Mouse (Mus musculus) heart, embryonic 13.5 days (tissue): ENCODE results near the gene I0C0044D17Rik. TPM values are rescaled to one million over a fixed set of nuclear protein-coding genes. Genes with fewer than 3 reads are reported as not detected.
"Not testable (repeated sequence)": the region's sequence is repeated elsewhere in the genome, so short reads cannot be mapped to it uniquely, and the experiment has no call there.

Experiments used
- ATAC-seq: fragments of 200-750 bp; cut with Nextera tagmentation; 2 replicates; pipeline ENCODE4 v1.8.0; 2017; ENCODE audit warnings: moderate TSS enrichment; ENCODE audit not compliant: insufficient number of reproducible peaks, low FRiP score, low TSS enrichment; ENCODE audit errors: extremely low read depth
- H3K27ac ChIP-seq: fragments of 300-500 bp; sonication (generic); replicated peaks from 2 replicates; pipeline ENCODE4 v1.5.1; 2015; ENCODE audit warnings: moderate library complexity, mild to moderate bottlenecking, inconsistent platforms
- H3K27me3 ChIP-seq: fragments of 300-500 bp; sonication (generic); replicated peaks from 2 replicates; pipeline ENCODE4 v1.6.1; 2015; ENCODE audit warnings: mild to moderate bottlenecking, inconsistent platforms
- H3K36me3 ChIP-seq: fragments of 300-500 bp; sonication (generic); 2 replicates; pipeline ENCODE4 v1.6.1; 2015; ENCODE audit warnings: mild to moderate bottlenecking, inconsistent platforms
- H3K4me1 ChIP-seq: fragments of 300-500 bp; sonication (generic); 2 replicates; pipeline ENCODE4 v1.6.1; 2015; ENCODE audit warnings: inconsistent platforms
- H3K4me2 ChIP-seq: fragments of 300-500 bp; sonication (generic); 2 replicates; pipeline ENCODE4 v1.6.1; 2015; ENCODE audit warnings: inconsistent platforms, mild to moderate bottlenecking, moderate library complexity
- H3K4me3 ChIP-seq: fragments of 300-500 bp; sonication (generic); 2 replicates; pipeline ENCODE4 v1.5.1; 2015; ENCODE audit warnings: moderate library complexity, mild to moderate bottlenecking, inconsistent platforms
- H3K9ac ChIP-seq: fragments of 300-500 bp; sonication (generic); 2 replicates; pipeline ENCODE4 v1.6.1; 2015; ENCODE audit warnings: inconsistent platforms, mild to moderate bottlenecking, moderate library complexity
- H3K9me3 ChIP-seq: fragments of 300-500 bp; sonication (generic); 2 replicates; pipeline ENCODE4 v1.6.1; 2016; ENCODE audit warnings: inconsistent platforms
- WGBS: fragments of 180-500 bp; shearing (Covaris S2); methylation state at CpG from one replicate; pipeline ENCODE4 v1.1.7; 2015; ENCODE audit warnings: mixed read lengths; 5-methylcytosine and 5-hydroxymethylcytosine counted together
- polyA plus RNA-seq: library from polyadenylated mRNA; unstranded; fragments of >200 nt; fragmentation: Nextera tagmentation; extraction: Ambion mirVana; gene quantifications from 2 replicates; pipeline ENCODE4 v1.2.1, GENCODE M21; 2015

I0C0044D17Rik gene
- not detected in 2 replicates for polyA plus RNA-seq

- not testable (repeated sequence) for H3K4me1 ChIP-seq, ATAC-seq, H3K4me3 ChIP-seq, H3K9ac ChIP-seq, H3K9me3 ChIP-seq, H3K27ac ChIP-seq, H3K36me3 ChIP-seq, H3K4me2 ChIP-seq
- 82% methylated on average over 1 of the region's 1 CpGs for WGBS
- peaks cover 14% of the 10 kb centered on the region for H3K27me3 ChIP-seq
Observed at GRCm38 (mm10) chr4:98823740-98824139, at the start of gene I0C0044D17Rik. I0C0044D17Rik (minus strand) TSS chr4:98823840.

GRCm38 (mm10) chr4:98865386-98866237, 42.0 kb upstream of the I0C0044D17Rik start:
- no peaks in the 10 kb centered on the region for H3K36me3 ChIP-seq
- H3K9ac ChIP-seq, result no peak overlapping the region
- WGBS, result 82% methylated on average over 14 of the region's 14 CpGs
- peaks cover 9% of the 10 kb centered on the region; the same call in 1 of the 2 replicates for H3K9me3 ChIP-seq
- no peak overlapping the region for H3K4me3 ChIP-seq
- no peak for ATAC-seq
- no peaks in the 10 kb centered on the region for H3K27me3 ChIP-seq
- no peak overlapping the region for H3K27ac ChIP-seq
- no peaks in the 10 kb centered on the region for H3K4me1 ChIP-seq
- no peak overlapping the region for H3K4me2 ChIP-seq

GRCm38 (mm10) chr4:98864546-98864945, 40.9 kb upstream of the I0C0044D17Rik start:
- no peak overlapping the region for H3K4me3 ChIP-seq
- no peak for ATAC-seq
- H3K9ac ChIP-seq, result no peak overlapping the region
- H3K4me2 ChIP-seq, result no peak overlapping the region
- no peaks in the 10 kb centered on the region for H3K36me3 ChIP-seq
- no peaks in the 10 kb centered on the region for H3K4me1 ChIP-seq
- peaks cover 16% of the 10 kb centered on the region for H3K9me3 ChIP-seq
- 76% methylated on average over 3 of the region's 3 CpGs for WGBS
- H3K27ac ChIP-seq, result no peak overlapping the region
- H3K27me3 ChIP-seq, result no peaks in the 10 kb centered on the region

GRCm38 (mm10) chr4:98864094-98864493, 40.5 kb upstream of the I0C0044D17Rik start:
- no peak for ATAC-seq
- Histone ChIP-seq H3K9me3 (peaks cover 18% of the 10 kb centered on the region), H3K4me1 (no peaks in the 10 kb centered on the region), H3K27ac (no peak overlapping the region), H3K4me2 (no peak overlapping the region), H3K27me3 (no peaks in the 10 kb centered on the region), H3K9ac (no peak overlapping the region), H3K36me3 (no peaks in the 10 kb centered on the region), H3K4me3 (no peak overlapping the region)
- WGBS, result 59% methylated on average over 1 of the region's 2 CpGs

- no peak overlapping the region for H3K4me2 ChIP-seq
- no peak overlapping the region for H3K9ac ChIP-seq
- H3K36me3 ChIP-seq, result no peaks in the 10 kb centered on the region
- no peak for ATAC-seq
- no peaks in the 10 kb centered on the region for H3K4me1 ChIP-seq
- peaks cover 18% of the 10 kb centered on the region for H3K9me3 ChIP-seq
- H3K27ac ChIP-seq, result no peak overlapping the region
- H3K27me3 ChIP-seq, result no peaks in the 10 kb centered on the region
- 78% methylated on average over 2 of the region's 2 CpGs for WGBS
- no peak overlapping the region for H3K4me3 ChIP-seq
Observed at GRCm38 (mm10) chr4:98863451-98863850, 39.8 kb upstream of the I0C0044D17Rik start.

GRCm38 (mm10) chr4:98858151-98858855, 34.7 kb upstream of the I0C0044D17Rik start:
- H3K9me3 ChIP-seq, result peaks cover 9% of the 10 kb centered on the region
- 65% methylated on average over 4 of the region's 4 CpGs for WGBS
- no peaks in the 10 kb centered on the region for H3K36me3 ChIP-seq
- no peaks in the 10 kb centered on the region for H3K27me3 ChIP-seq
- no peak for ATAC-seq
- H3K4me2 ChIP-seq, result no peak overlapping the region
- H3K4me3 ChIP-seq, result no peak overlapping the region
- no peak overlapping the region for H3K9ac ChIP-seq
- peaks cover 14% of the 10 kb centered on the region for H3K4me1 ChIP-seq
- H3K27ac ChIP-seq, result no peak overlapping the region

GRCm38 (mm10) chr4:98857037-98857648, 33.5 kb upstream of the I0C0044D17Rik start:
- Histone ChIP-seq H3K9ac (no peak overlapping the region), H3K27me3 (no peaks in the 10 kb centered on the region), H3K4me3 (no peak overlapping the region), H3K4me1 (peaks cover 14% of the 10 kb centered on the region), H3K27ac (peak overlapping the region; percentile 69), H3K9me3 (peaks cover 9% of the 10 kb centered on the region), H3K36me3 (no peaks in the 10 kb centered on the region), H3K4me2 (peak overlapping the region; percentile 31)
- ATAC-seq, result peak; percentile 61; the same call in 1 of the 2 replicates
- 37% methylated on average over 11 of the region's 11 CpGs for WGBS

GRCm38 (mm10) chr4:98853926-98854325, 30.3 kb upstream of the I0C0044D17Rik start:
- ATAC-seq, result no peak
- peaks cover 14% of the 10 kb centered on the region for H3K4me1 ChIP-seq
- no peak overlapping the region for H3K27ac ChIP-seq
- no peak overlapping the region for H3K4me3 ChIP-seq
- WGBS, result 73% methylated on average over 4 of the region's 4 CpGs
- no peak overlapping the region for H3K9ac ChIP-seq
- no peaks in the 10 kb centered on the region for H3K9me3 ChIP-seq
- H3K4me2 ChIP-seq, result no peak overlapping the region
- no peaks in the 10 kb centered on the region for H3K27me3 ChIP-seq
- H3K36me3 ChIP-seq, result no peaks in the 10 kb centered on the region

GRCm38 (mm10) chr4:98850485-98850884, 26.8 kb upstream of the I0C0044D17Rik start:
- WGBS, result 47% methylated on average over 1 of the region's 1 CpGs
- ATAC-seq, result not testable (repeated sequence)

GRCm38 (mm10) chr4:98847120-98847885, 23.7 kb upstream of the I0C0044D17Rik start:
- H3K9ac ChIP-seq, result no peak overlapping the region
- no peak overlapping the region; the same call in 1 of the 2 replicates for H3K27ac ChIP-seq
- peaks cover 12% of the 10 kb centered on the region for H3K4me1 ChIP-seq
- H3K4me3 ChIP-seq, result no peak overlapping the region
- no peak overlapping the region for H3K4me2 ChIP-seq
- H3K9me3 ChIP-seq, result no peaks in the 10 kb centered on the region
- WGBS, result 43% methylated on average over 6 of the region's 6 CpGs
- no peak for ATAC-seq
- no peaks in the 10 kb centered on the region for H3K27me3 ChIP-seq
- no peaks in the 10 kb centered on the region for H3K36me3 ChIP-seq

More at GRCm38 (mm10) chr4:98850485-98850884, 26.8 kb upstream of the I0C0044D17Rik start:
- not testable (repeated sequence) for H3K27me3 ChIP-seq, H3K27ac ChIP-seq, H3K9me3 ChIP-seq, H3K4me2 ChIP-seq, H3K4me3 ChIP-seq, H3K36me3 ChIP-seq, H3K9ac ChIP-seq
- H3K4me1 ChIP-seq, result peaks cover 12% of the 10 kb centered on the region

GRCm38 (mm10) chr4:98846396-98846795, 22.8 kb upstream of the I0C0044D17Rik start:
- H3K9me3 ChIP-seq, result no peaks in the 10 kb centered on the region
- no peak overlapping the region for H3K27ac ChIP-seq
- no peaks in the 10 kb centered on the region for H3K27me3 ChIP-seq
- no peak for ATAC-seq
- H3K9ac ChIP-seq, result no peak overlapping the region
- no peaks in the 10 kb centered on the region for H3K36me3 ChIP-seq
- H3K4me2 ChIP-seq, result no peak overlapping the region
- peaks cover 12% of the 10 kb centered on the region for H3K4me1 ChIP-seq
- 50% methylated on average over 3 of the region's 3 CpGs for WGBS
- H3K4me3 ChIP-seq, result no peak overlapping the region
